Mouse (Mus musculus) urinary bladder, postnatal 25 days (tissue): ENCODE measurements around the gene A630095N17Rik.

ENCODE experiments used
- DNase-seq: peaks from one replicate; pipeline ENCODE4 v3.0.0; 2022; ENCODE audit warnings: low spot score

Gene A630095N17Rik

GRCm38 (mm10) chr1:75213096-75213495, 18.8 kb downstream of the A630095N17Rik start:
- DNase-seq: no peak

GRCm38 (mm10) chr1:75212542-75212941, 19.4 kb downstream of the A630095N17Rik start:
- no peak for DNase-seq

- no peak for DNase-seq
These were observed 20.7 kb downstream of the A630095N17Rik start for GRCm38 (mm10) chr1:75211141-75211708.

GRCm38 (mm10) chr1:75210136-75211087, 21.5 kb downstream of the A630095N17Rik start, which contains the start of the genes Glb1l and Stk16:
TSS of gene Glb1l (minus strand) at chr1:75210813.
TSS of gene Stk16 (plus strand) at chr1:75210838.
- peak; percentile 95 for DNase-seq

- DNase-seq: peak; percentile 27
These were observed 22.8 kb downstream of the A630095N17Rik start for GRCm38 (mm10) chr1:75208967-75209678.

GRCm38 (mm10) chr1:75201236-75201635, 30.7 kb downstream of the A630095N17Rik start:
- no peak for DNase-seq

GRCm38 (mm10) chr1:75192452-75192851, 39.5 kb downstream of the A630095N17Rik start:
- DNase-seq: peak; percentile 51

- peak; percentile 76 for DNase-seq
These were observed 40.1 kb downstream of the A630095N17Rik start, which contains the start of the genes Ankzf1 and Atg9a for GRCm38 (mm10) chr1:75191622-75192402. TSS of gene Ankzf1 (plus strand) at chr1:75192151. TSS of gene Atg9a (minus strand) at chr1:75192196.

GRCm38 (mm10) chr1:75191258-75191621, 40.7 kb downstream of the A630095N17Rik start:
- DNase-seq: no peak

- no peak for DNase-seq
These were observed 41.3 kb downstream of the A630095N17Rik start for GRCm38 (mm10) chr1:75190577-75190976.

GRCm38 (mm10) chr1:75187914-75188483, 43.9 kb downstream of the A630095N17Rik start:
- DNase-seq: no peak

- no peak for DNase-seq
These were observed 44.8 kb downstream of the A630095N17Rik start for GRCm38 (mm10) chr1:75187126-75187525.

- DNase-seq: no peak
These were observed 46.4 kb downstream of the A630095N17Rik start for GRCm38 (mm10) chr1:75185495-75185894.

- DNase-seq: no peak
These were observed 49.7 kb downstream of the A630095N17Rik start for GRCm38 (mm10) chr1:75182160-75182559.

- DNase-seq: no peak
These were observed 50.5 kb downstream of the A630095N17Rik start for GRCm38 (mm10) chr1:75181377-75181870.

GRCm38 (mm10) chr1:75180741-75181140, 51.2 kb downstream of the A630095N17Rik start:
- no peak for DNase-seq

- peak; percentile 70 for DNase-seq
These were observed 51.8 kb downstream of the A630095N17Rik start, which contains the start of gene Abcb6 for GRCm38 (mm10) chr1:75180105-75180590. TSS of gene Abcb6 (minus strand) at chr1:75180392.

- DNase-seq: peak; percentile 14
These were observed 52.4 kb downstream of the A630095N17Rik start for GRCm38 (mm10) chr1:75179334-75180104.
